Mouse (Mus musculus) kidney, adult 2 months (tissue): ENCODE measurements at regions not wholly inside any gene's neighbourhood (a gene's known extent, or its start where the extent isn't known, plus 50 kb on each side); places are given as distances from the start of the nearest gene placed in this dataset.

Source experiments
- CTCF ChIP-seq: fragments of 200-500 bp; conservative IDR thresholded peaks from 2 replicates; pipeline ENCODE4 v1.5.1; 2011; ENCODE audit warnings: low read depth, mild to moderate bottlenecking, control low read depth, low read length, moderate library complexity, mixed read lengths; ENCODE audit not compliant: insufficient read depth, insufficient read length
- POLR2A ChIP-seq: fragments of 200-500 bp; IDR thresholded peaks from one replicate; pipeline ENCODE4 v1.6.1; 2011; ENCODE audit warnings: low read depth, low read length, control low read depth

DNA sequence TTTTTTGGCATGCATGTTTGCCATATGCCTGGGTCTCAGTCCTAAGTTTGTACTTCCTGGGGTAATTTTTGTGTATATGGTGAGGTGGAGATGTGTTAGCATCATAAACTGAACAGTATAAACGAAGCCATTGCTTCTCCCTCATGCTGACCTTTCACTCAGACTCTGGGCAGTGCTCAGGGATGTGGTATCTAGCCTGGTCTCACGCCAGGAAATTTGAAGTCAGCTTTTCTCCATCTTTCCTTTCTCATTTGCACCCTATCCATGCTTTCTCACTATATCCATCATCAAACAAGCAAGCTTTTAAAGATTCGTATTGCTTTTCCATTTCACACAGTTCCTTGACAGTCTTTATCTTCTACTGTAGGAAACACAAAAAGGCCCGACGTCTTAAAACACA is 541.3 kb downstream of the Gja1 start:
- TF ChIP-seq CTCF (no peak), POLR2A (no peak)
